Mouse (Mus musculus) G1E (cell line): ENCODE results near the gene Lrrc49. TPM values are rescaled to one million over a fixed set of nuclear protein-coding genes. Genes with fewer than 3 reads are reported as not detected.

Experiments
- ATAC-seq: 2 replicates; pipeline ENCODE4 v1.8.0; 2016; ENCODE audit warnings: mild to moderate bottlenecking; ENCODE audit not compliant: insufficient number of reproducible peaks, poor library complexity, low FRiP score, severe bottlenecking; ENCODE audit errors: extremely low read depth
- DNase-seq: peaks from one replicate; pipeline ENCODE4 v3.0.0; 2012; ENCODE audit warnings: low spot score
- H3K27me3 ChIP-seq: 2 replicates; pipeline ENCODE4 v1.6.1; 2012; ENCODE audit warnings: mild to moderate bottlenecking, low read length, inconsistent platforms; ENCODE audit not compliant: insufficient read depth
- H3K36me3 ChIP-seq: replicated peaks from 2 replicates; pipeline ENCODE3; 2012; ENCODE audit warnings: mild to moderate bottlenecking, inconsistent platforms
- H3K4me1 ChIP-seq: 2 replicates; pipeline ENCODE4 v1.6.1; 2012; ENCODE audit warnings: low read depth, low read length, inconsistent platforms, mixed read lengths; ENCODE audit not compliant: insufficient read depth
- H3K4me3 ChIP-seq: 2 replicates; pipeline ENCODE4 v1.5.1; 2012; ENCODE audit warnings: low read depth, mild to moderate bottlenecking, inconsistent platforms, low read length, moderate library complexity, mixed read lengths
- H3K9me3 ChIP-seq: replicated peaks from 2 replicates; pipeline ENCODE4 v1.6.1; 2012; ENCODE audit warnings: inconsistent platforms
- CTCF ChIP-seq: IDR thresholded peaks from 2 replicates; pipeline ENCODE4 v1.5.1; 2012; ENCODE audit warnings: low read depth, low read length, inconsistent platforms, mixed read lengths
- GATA1 ChIP-seq: IDR thresholded peaks from 2 replicates; pipeline ENCODE4 v1.6.1; 2012; ENCODE audit warnings: borderline replicate concordance, low read length, inconsistent platforms, mixed read lengths
- GATA2 ChIP-seq: IDR thresholded peaks from 2 replicates; pipeline ENCODE4 v1.6.1; 2012; ENCODE audit warnings: low read depth, low read length, inconsistent platforms, borderline replicate concordance
- POLR2AphosphoS5 ChIP-seq: IDR thresholded peaks from 2 replicates; pipeline ENCODE4 v1.6.1; 2012; ENCODE audit warnings: low read depth, low read length, inconsistent platforms; ENCODE audit not compliant: insufficient replicate concordance
- TAL1 ChIP-seq: conservative IDR thresholded peaks from 2 replicates; pipeline ENCODE4 v1.6.1; 2012; ENCODE audit warnings: low read depth, low read length, inconsistent platforms, mixed read lengths
- polyA plus RNA-seq: library from polyadenylated mRNA; stranded (reverse); fragments of >175 nt; gene quantifications from 2 replicates; pipeline ENCODE4 v1.2.3, GENCODE M21; 2012
- total RNA-seq, 2 experiments: library from RNA; stranded (forward) in 1 of 2; stranded (reverse) in 1 of 2; fragments of 200-1000 nt in 1 of 2; fragments of >200 nt in 1 of 2; fragmentation: Nextera tagmentation in 1 of 2; gene quantifications; 2 replicates each; pipeline ENCODE4 v1.2.3; 2014 to 2017

The Lrrc49 gene
- total and polyA plus RNA-seq, 3 experiments, result 0.11 to 2.5 (median 1.1) TPM

DNA sequence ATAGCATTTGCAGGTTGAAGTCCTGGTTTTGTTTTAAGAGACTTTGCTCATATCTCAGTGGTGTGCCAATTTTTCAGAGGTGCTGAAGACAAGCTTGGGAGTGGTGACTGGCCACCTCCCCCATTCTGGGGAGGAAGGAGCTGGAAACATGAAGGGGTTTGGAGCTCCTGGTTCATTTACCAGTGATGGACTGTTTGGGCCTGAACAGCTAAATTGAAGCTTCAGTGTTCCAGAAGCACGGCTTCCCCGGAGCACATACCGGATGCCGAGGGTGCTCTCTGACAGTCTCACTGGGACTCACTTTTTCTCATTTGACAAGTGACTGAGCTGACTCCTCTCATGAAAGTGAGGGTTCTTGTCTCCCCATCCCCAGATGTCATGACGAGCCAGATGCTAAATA lies 20.6 kb upstream of the Lrrc49 start:
- Histone ChIP-seq H3K4me3 (no peak overlapping the region), H3K36me3 (no peaks in the 10 kb centered on the region), H3K4me1 (no peaks in the 10 kb centered on the region), H3K27me3 (no peaks in the 10 kb centered on the region), H3K9me3 (no peaks in the 10 kb centered on the region)
- ATAC-seq (no peak), DNase-seq (no peak)
- no peak for TF ChIP-seq POLR2AphosphoS5
- no peak for TF ChIP-seq GATA1
- TF ChIP-seq CTCF, result no peak
- TF ChIP-seq GATA2, result no peak
- no peak for TF ChIP-seq TAL1

DNA sequence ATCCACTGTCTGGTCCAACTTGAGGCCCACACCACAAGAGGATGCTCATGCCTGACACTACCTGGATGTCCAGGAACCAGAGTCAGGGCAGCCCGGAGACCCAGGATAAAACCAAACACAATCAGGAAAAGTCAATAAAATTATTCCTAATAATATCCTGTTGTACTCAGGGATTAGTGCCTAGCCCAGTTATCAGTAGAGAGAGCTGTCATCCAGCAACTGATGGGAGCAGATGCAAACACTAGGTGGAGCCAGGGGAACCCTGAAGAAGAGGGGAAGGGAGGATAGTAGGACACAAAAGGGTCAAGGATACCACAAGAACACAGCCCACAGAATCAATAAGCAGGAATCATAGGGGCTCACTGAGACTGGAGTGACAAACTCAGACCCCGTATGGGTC lies 19.6 kb upstream of the Lrrc49 start:
- no peaks in the 10 kb centered on the region for H3K27me3 ChIP-seq
- TF ChIP-seq POLR2AphosphoS5 (no peak), GATA1 (no peak), CTCF (no peak), TAL1 (no peak), GATA2 (no peak)
- no peak overlapping the region for H3K4me3 ChIP-seq
- no peaks in the 10 kb centered on the region for H3K9me3 ChIP-seq
- DNase-seq (no peak), ATAC-seq (no peak)
- H3K4me1 ChIP-seq, result no peaks in the 10 kb centered on the region
- H3K36me3 ChIP-seq, result no peaks in the 10 kb centered on the region

DNA sequence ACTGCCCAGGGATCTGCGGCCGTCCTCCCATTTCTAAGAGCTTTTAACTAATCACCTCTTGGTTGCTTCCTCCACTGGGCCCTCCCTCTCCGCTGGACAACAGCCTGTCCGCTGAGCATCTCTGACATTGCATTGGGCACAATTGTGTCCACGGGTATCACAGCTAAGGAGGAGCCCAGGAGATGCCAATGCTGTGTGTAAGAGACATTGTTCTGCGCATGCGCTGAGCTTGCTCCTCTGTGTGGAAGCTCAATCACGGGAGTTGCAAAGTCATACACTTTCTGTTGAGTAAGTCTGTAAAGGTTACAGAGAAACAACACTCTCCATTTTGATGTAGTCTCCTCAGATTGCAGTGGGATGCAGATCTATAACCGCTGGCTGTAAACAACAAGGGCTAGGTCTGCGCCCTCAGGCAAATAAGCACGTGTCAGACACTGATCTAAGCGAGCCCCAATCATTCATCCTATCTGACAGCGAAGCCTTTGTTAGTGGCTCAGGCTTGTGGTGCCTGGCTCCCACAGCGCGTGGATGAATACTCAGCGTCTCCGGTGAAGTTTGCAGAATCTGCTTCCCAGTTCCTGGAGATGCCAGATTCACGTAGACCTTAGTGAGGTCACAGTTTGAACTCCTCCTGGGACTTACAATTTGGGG lies 11.7 kb upstream of the Lrrc49 start:
- H3K4me1 ChIP-seq, result no peaks in the 10 kb centered on the region
- no peaks in the 10 kb centered on the region for H3K27me3 ChIP-seq
- H3K36me3 ChIP-seq, result no peaks in the 10 kb centered on the region
- DNase-seq (no peak), ATAC-seq (no peak)
- TF ChIP-seq GATA2, result no peak
- TF ChIP-seq POLR2AphosphoS5, result no peak
- TF ChIP-seq CTCF, result no peak
- TF ChIP-seq GATA1, result no peak
- TF ChIP-seq TAL1, result no peak
- no peaks in the 10 kb centered on the region for H3K9me3 ChIP-seq
- no peak overlapping the region for H3K4me3 ChIP-seq

DNA sequence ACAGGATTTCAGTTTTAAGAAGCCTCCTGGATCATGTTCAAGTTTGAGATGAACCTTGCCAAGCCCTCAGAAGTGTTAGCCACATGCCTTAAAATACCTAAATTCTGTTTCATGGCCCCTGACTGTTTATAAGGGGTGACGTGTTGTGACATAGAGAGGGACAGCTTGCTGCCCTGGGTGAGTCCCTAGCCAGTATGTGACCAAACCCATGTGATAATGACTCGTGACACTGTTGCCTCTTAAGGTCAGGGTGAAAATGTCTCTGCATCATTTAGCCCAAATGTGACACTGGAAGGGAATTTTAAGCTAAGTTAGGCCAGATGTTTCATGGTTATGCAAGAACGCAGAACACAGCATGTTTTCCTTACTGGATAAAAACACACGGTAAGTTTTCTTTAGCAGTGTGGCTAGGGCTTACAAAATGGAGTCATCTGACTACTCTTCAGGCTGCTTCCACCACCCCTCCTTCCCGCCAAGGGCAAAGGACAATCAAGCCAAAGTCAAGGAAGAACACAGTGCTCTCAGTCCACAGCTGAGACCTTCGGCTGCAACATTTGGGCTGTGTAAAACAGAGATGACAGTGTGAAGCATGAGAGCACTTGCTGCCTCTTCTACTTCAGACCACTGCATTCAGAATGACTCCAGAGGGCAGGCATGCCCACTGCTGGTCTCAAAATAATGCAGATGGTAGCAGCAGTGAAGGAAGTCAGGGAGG lies 8.5 kb upstream of the Lrrc49 start:
- TF ChIP-seq TAL1 (no peak), CTCF (no peak), GATA1 (no peak), GATA2 (no peak), POLR2AphosphoS5 (no peak)
- H3K4me3 ChIP-seq, result no peak overlapping the region
- no peaks in the 10 kb centered on the region for H3K36me3 ChIP-seq
- DNase-seq (no peak), ATAC-seq (no peak)
- no peaks in the 10 kb centered on the region for H3K4me1 ChIP-seq
- no peaks in the 10 kb centered on the region for H3K27me3 ChIP-seq
- no peaks in the 10 kb centered on the region for H3K9me3 ChIP-seq

DNA sequence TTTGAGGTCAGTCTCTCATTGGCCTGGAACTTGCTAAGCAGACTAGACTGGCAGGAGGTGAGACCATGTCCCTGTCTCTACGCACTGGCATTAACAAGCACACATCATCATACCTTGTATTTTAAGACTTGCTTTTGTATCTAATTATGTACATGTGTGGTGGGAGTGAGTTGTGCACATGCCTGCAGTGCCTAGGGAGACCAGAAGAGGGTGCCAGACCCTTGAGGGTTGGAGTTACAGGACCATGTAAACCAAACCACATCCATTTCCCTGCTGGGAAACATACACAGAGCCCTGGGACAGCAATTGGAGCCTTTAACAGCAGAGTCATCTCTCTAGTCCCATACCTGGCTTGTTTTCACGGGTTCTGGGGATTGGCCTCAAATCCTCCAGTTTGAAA lies 6.0 kb upstream of the Lrrc49 start:
- ATAC-seq (no peak), DNase-seq (no peak)
- H3K9me3 ChIP-seq, result no peaks in the 10 kb centered on the region; the same call in 1 of the 2 replicates
- no peak overlapping the region for H3K4me3 ChIP-seq
- H3K36me3 ChIP-seq, result no peaks in the 10 kb centered on the region
- H3K27me3 ChIP-seq, result no peaks in the 10 kb centered on the region; the same call in 1 of the 2 replicates
- H3K4me1 ChIP-seq, result no peaks in the 10 kb centered on the region
- TF ChIP-seq CTCF, result peak; percentile 31; the same call in 1 of the 2 replicates
- no peak for TF ChIP-seq GATA2

DNA sequence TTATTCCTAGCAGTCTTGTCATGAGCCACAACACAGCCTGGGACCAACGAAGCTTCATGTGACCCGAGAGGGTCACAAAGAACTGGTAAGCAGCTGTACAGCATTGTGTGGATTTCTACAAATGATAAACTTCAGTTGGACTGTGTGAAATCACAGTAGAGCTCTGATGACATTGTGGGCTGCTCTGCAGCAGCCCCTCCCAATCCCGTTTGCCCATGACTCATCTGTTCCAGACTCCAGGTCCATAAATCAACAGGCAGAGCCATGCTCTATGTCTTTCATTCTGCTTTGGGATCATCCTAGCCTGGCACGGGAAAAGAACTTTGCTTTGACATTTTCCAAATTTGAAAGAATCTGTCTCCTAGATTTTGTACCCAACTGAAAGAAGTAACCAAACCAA lies 4.7 kb upstream of the Lrrc49 start:
- Histone ChIP-seq H3K4me3 (no peak overlapping the region), H3K36me3 (no peaks in the 10 kb centered on the region), H3K4me1 (peaks cover 4% of the 10 kb centered on the region; the same call in 1 of the 2 replicates), H3K27me3 (peaks cover 8% of the 10 kb centered on the region), H3K9me3 (no peaks in the 10 kb centered on the region; the same call in 1 of the 2 replicates)
- TF ChIP-seq CTCF, result no peak
- no peak for TF ChIP-seq GATA1
- TF ChIP-seq TAL1, result no peak
- no peak for TF ChIP-seq POLR2AphosphoS5
- TF ChIP-seq GATA2, result no peak
- no peak for DNase-seq
- ATAC-seq, result no peak
